Mouse (Mus musculus): Measurements from ENCODE around the gene Odf3l1. TPM values are rescaled to one million over a fixed set of nuclear protein-coding genes. Genes with fewer than 3 reads are reported as not detected.

Gene Odf3l1
- total RNA-seq, 2 experiments from 2014 or later: 0.72 to 0.82 TPM

DNA sequence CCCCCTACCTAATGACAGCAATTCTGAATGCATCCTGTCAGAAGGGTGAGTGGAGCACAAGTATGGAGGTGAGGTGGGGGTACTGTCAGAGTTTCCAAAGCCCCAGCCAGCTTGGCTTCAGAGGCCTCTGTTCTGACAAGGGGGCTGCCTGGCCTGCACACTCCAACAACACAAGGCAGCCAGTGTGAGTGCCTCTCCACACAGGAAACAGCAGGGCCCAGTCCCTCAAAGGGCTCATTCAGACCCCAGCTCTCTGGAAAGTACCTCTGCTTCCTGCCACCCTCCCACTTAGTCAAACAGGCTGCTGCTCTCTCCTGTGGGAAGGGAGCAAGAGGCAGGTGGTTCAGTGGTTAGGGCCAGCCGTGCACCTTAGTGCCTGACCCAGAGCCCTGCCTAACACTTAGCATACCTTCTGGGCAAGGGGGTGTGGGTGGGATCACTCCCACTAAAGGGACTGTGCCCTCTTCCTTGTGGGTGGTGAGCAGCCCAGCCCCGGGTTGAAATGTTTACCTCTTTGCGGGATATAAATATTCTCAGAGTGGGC is 17.1 kb upstream of the Odf3l1 start:
- DNase-seq: no peak

DNA sequence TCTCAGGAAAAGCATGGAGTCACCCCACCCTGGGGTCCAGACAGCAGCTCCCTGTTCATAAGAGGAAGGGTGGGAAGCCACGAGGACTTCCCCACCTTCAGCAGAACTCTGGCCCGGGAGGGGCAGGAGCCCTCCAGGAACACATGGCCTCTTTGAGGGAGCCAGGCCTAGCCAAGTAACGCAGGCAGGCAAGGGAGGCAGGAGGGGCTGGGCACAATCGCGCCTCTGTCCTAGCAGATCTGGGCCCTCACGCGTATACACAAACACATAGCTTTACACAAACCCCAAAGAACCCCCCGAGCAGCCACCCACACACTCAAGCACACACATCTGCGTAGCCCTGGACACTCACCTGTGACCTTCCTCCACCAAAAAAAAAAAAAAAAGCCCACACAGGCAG is 16.3 kb upstream of the Odf3l1 start:
- no peak for DNase-seq

DNA sequence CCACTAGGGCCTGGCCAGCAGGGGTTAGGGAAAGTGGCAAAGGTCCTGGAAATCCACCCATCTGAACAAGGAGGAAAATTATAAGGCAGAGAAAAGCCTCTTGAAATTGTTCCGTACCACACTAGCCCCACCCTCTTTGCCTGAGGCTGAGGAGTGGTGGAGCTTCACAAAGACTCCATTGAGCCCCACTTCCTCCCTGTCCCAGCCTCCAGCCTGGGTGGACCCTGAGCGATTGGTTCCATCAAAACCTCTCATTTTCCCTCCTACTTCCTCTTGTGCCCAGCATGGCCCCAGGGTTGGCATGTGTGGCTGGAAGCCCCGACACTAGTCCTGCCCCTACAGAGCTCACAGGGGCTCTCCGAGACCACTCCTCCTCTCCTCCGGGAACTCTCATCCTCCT is 12.8 kb upstream of the Odf3l1 start:
- DNase-seq: no peak

DNA sequence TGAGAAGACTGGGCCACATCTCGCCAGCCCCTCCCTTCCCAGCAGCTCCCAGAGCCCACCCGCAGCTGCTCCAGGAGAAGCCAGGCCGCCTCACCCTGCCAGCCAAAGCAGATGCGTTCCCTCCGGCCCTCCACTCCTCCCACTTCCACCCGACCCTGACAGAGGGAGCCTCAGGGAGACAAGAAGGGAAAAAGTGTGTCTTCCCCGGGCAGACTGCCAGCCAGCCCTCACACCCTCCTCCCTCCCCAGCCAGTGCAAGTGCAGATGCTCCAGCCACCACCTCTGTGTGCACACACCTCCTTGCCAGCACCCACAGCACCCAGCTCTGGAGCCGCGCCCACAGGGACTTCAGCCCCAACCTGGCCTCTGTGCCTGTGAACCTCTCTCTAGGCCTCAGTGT is 12.3 kb upstream of the Odf3l1 start:
- DNase-seq: peak; percentile 61

DNA sequence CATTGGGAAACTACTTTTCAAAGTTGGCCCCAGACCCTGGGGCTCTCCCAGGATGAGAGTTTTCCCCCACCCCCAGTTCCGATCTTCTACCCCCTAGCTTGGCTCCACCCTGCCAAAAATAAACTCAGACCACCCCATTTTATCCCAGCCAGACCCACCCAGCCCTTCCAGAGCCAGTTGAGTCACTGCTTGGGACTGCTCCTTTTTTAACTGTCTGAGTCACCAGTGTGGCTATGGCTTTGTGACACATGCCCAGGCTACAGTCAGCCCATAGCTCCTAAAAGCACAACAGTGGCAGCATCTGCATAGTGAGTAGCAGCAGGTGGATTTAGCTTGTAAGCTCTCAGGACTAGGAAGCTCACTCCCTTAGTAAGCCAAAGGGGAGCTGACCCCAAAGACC is 8.6 kb upstream of the Odf3l1 start:
- no peak for DNase-seq

DNA sequence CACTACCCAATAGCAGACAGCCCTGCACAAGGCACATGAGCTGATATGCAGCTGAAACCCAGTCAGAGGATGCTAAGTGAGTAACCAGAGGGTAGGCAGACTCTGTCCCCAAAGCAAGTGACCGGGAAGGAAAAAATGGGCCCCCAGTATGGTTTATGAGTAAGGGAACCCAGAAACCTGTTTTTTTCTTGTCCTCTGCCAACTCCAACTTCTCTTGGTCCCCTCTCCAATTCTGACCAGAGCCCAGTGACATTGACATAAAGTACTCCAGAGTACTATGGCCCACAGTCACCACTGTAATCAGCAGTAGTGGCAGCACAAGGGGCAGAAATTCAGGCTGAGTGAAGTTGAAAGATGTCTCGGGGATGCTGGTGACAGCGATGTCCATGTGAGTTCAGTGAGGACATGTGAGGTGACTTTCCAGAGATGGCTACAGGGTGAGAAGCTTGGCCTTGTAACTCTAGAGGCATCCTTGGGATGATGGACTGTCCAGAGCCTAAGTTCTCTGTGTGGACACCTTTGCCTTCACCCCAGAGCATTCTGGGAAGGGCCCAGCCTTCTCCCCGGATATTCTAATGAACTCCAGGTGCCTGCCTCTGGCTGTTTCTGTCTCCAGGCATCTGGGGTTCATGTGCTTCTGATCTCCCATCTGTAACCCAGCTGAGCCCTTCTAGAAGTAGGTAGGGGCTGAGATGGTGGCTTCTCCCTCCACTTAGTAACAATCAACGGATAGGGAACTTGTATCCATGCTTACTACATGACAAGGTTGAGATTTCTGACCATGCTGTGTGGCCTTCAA is 7.8 kb upstream of the Odf3l1 start:
- no peak for DNase-seq

DNA sequence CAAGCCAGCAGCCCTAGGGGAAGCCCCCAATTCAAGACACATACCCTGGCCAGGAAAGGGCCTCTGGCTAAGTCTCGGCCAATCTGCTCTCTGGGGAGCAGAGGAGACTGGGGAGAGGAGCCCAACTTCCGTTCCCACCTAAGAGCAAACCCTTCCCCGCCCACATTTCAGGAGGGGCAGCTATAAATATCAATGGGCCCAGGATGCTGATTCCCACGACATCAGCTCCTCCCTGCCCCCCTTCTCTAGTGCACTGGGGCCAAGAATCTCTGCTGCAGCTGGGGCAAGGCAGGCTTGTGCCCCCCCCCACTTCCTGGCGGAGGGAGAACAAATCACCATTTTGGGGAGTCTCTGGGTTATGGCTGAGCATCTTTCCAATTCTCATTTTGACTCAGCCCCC is 6.7 kb upstream of the Odf3l1 start:
- DNase-seq: peak; percentile 51

DNA sequence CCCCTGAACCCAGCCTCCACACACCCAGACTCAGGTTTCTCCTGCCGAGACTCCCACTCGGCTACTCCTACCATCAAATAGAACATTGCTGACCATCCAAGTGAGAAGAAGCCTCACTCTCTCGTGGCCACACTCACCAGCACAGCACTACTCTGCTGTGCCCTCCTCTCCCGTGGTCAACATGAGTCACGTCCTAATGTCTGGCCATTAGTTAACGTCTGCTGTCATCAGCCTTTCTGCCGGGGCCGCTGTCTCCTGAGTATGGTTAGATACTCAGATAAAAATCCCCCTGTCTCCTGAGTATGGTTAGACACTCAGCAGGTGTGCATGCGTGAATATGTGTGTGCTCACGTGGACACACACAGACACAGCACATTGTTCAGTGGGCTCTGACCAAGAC is 6.3 kb upstream of the Odf3l1 start:
- no peak for DNase-seq

DNA sequence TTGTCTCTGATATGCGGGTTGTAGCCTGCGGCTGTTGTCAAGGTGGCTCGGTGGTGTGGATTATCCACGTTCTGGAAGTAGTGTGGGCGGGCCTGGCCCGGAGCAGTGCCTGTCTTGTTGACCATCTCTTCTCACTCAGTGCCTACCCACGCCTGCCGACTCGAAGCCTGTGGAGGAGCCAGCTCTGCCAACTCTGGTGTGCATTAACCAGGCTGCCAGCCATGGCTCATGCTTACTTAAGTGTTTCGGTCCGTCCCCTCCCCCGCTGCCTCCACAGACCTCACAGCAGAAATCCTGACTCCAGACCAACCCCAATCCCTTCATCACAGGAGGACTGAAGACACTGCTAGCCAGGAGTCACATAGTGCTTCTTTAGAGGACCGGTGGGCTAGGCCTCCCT is 5.1 kb upstream of the Odf3l1 start:
- DNase-seq: no peak

DNA sequence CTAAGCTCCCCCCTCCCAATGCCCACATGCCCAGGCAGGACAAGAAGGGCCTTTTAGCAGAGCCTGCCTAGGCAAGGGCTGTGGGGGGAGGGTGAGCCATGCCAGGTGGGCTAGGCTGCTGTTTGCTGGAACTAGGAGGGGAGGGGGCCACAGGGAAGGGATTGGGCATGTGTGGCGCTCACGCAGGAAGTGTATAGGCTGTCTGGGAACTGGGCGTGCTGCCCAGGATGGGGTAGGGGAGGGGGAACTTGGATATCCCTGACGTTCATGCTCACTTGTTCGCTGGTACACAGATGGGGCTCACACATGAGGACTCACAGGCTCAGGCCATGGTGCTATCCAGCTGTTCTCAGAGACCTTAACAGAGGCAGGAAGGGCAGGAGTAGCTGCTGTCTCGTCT is 3.8 kb upstream of the Odf3l1 start:
- DNase-seq: no peak

DNA sequence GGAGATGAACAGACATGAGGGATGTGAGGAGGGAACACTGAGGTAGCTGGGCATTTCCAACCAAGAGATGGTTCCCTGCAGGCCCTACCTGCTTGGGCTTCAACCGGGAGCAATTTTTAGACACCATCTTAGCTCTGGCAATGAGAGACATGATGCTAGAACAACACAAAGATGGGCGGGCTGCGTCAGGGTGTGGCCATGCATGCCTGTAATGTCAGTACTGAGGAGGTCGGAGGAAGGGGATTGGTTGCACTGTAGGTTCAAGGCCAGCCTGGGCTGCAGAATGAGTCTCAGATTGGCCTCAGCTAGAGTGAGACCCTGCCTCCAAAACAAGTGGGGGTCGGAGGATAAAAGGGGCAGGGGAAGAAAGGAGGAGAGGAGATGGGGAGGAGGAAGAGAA is 2.0 kb upstream of the Odf3l1 start:
- no peak for DNase-seq

DNA sequence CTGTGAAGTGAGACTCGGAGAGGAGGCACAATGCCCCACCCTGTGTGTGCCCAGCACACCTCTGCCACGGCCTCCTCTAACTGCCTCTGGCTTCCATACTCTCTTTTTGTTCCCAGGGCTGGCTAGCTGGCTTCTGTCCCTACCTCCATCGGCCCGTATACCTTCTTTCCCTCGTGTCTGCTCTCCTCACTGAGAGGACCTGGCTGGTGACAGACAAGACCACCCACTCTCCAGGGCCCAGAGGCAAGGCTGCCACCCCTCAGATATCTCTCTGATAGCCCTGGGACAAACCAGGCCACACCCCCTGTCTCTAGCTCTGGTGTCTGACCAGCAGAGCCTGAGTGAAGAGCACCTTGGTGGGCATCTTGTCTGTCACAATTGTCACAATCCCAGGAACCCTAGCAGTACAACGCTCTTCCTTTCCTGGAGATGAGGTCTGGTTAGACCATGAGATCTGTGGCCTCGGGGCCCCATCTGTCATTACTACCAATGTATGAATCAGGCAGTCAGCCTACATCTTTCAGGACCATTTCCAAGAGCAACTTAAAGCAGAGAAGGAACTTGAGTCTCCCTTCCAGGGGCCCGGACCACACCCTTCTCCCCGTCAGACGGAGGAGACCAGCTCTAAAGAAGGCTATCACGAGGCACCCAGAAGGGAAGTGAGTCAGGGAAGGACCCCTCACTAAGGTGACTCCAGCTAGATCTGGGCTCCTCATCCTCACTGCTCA is 1.4 kb upstream of the Odf3l1 start:
- DNase-seq: no peak

DNA sequence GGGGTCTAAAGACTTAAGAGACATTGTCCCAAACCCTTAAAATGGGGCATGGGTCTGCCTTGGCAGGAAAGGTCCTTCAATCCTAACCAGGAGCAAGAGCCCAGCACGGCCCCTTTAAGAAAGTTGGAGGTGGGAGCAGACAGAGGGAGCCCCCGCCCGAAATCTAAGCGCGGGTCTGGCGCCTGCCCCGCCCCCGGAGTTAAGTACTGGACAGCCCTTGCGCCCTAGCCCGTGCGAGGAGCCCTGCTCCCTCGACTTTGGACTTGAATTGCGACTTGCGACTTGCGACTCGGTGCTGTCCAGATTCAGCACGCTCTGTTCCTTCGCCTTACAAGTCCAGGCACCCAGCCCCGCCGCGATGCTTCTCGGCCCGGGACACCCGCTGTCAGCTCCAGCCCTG is 353 bp upstream of the Odf3l1 start, which contains the start of gene Cspg4:
Gene Cspg4 (plus strand): TSS at position 202 of the 400 bp plus-strand sequence.
- DNase-seq: peak; percentile 76

DNA sequence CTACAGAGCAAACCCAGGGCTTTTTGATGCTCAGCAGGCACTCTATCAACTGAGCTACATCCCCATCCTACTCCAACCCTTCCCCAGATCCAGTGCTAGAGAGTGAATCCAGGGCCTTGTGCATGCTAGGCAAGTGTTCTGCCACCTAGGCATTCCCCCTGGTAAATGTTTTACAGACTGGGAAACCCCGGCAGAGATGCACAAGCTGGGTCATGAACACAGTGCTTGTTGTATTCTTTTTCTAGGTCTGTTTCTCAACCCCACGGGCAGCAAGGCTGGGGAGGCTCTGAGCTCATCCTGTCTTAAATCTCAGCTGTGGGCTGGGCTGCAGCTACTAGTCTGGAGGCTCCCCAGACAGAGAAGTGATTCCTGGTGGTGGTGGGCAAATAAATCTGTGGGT is 1.6 kb downstream of the Odf3l1 start:
- DNase-seq: no peak

DNA sequence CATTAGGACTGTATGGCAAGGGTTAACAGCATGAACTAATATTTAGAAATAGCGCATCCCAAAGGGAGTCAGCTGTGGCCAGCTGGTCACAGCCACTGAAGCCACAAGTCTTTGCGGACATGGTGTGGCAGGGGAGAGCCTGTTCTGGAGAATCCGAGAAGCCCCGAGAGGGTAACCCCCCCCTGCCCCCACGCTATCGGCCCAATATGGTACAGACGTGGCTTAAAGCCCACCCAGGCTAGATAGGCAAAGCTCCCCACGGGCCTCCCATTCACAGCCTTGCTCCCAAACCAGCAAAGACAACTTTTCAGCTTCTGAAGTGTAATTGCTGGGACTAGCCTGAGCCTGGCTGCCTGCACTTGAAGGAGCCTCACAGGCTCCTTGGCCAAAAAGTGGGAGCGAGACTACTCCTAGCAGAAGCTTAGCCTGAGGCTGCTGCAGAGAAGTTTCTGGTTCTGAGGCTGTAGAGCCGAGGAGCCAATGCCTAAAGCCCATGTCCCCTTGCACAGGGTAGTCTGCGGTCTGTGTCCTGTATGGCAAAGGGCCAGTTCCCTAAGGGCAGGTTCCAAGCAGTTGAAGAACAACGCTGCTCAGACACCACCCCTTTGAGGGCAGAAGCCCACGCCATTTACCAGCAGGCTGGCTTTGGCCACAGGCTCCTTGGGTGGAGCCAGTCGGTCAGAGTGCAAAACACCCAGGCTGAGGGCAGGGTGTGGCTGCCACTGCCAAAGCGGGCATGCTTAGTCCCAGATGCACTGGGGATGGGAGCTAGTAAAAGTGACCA is 3.8 kb downstream of the Odf3l1 start:
- peak; percentile 26 for DNase-seq

DNA sequence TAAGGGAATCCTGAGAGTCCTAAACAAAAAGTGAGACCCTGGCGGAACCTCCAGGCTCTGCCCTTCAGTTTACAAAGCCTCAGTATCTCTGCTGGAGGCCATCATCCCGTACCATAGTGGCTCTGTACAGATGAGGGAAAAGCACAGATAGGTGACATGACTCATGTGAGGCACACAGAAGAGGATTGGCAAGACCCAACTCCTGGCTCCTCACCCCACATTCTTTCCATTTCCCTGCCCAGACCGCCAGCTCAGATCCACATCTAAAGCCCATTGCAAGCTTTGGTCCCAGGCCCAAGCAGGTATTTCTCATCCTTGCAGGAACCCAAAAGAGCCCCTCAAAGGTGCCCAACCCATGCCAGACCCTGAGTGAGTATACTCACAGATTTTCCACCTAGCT is 4.4 kb downstream of the Odf3l1 start:
- no peak for DNase-seq

DNA sequence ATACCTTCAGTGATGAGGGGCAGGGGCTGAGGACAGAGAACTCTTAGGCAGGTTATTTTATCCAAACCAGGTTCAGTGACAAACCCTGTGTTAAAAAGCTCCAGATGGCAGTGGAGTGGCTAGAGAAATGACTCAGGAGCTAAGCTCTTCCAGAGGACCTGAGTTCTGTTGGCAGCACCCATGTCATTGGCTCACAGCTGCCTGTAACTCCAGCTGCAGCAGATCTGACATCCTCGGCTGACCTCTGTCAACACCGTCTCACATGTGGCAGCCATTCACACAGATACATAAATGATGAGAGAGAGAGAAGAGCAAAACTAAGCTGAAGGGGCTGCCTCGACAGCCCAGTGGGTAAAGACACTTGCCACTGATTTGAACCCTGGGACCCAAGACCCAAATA is 7.0 kb downstream of the Odf3l1 start:
- no peak for DNase-seq

DNA sequence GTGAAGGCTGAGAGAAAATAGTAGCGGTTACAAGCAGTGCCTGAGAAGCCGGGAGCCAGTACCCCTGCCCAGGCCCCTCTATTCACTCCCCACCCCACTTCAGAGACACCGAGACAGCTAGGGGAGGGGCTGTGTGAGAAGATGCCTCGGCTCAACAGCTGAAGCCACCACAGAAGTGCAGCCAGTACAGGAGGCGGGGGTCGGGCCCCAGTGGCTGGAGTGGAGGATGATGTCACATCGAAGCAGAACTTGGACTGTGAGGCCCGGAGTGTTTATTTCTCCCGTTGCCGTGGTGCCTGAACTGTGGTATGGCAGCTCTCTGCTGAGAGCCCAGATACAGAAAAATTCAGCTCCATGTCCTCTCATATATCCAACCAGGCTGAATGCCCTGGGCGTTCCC is 12.7 kb downstream of the Odf3l1 start:
- DNase-seq: peak; percentile 60

DNA sequence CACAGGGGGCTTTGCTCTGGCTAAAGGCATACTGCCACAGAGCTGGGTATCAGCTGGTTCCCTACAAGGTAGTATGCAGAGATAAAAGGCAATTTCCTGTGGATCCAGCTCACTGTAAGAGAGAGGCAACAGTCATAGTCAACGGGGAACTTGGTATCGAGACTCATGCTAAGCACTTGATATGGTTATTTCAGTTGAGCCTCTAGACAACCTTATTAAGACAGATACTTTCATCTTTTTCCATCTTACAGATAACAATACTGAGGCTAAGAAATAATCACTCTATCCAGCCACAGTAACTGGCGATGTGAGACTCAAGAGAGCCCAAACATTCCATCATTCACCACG is 13.6 kb downstream of the Odf3l1 start:
- no peak for DNase-seq

DNA sequence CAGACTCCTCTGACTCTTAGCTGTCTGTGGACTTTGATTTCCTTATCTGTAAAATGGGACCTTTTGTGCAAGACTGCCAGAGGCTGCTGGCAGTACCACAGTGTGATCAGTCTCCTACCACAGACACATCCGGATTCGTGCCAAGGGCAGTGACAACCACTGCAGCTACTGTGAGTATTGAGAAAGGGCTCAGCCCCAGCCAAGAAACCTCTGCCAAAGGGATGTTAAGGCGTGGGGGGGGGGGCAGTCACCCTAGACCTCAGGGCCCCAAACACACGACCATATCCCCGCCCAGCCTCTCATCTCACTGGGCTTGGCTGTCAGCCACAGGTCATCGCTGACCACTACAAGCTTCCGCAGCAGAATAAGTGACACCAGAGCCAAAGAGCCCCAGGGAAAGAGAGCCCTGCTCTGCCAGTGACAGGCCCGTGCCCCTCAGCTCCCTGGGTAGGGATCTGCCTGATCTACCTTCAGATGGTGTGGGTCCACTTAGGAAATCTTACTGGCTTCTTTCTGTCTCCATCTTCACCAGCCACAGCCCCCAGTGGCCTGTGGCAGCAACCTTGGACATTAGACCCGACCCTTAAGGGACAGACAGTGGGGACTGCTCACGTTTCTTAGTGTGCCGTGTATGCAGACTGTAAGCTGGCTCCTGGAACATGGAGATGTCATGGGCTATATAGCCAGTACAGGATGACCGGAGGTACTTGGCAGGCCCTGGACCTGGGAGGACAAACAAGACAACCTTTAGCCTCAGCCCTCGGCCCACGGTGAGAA is 14.2 kb downstream of the Odf3l1 start:
- DNase-seq: peak; percentile 37

DNA sequence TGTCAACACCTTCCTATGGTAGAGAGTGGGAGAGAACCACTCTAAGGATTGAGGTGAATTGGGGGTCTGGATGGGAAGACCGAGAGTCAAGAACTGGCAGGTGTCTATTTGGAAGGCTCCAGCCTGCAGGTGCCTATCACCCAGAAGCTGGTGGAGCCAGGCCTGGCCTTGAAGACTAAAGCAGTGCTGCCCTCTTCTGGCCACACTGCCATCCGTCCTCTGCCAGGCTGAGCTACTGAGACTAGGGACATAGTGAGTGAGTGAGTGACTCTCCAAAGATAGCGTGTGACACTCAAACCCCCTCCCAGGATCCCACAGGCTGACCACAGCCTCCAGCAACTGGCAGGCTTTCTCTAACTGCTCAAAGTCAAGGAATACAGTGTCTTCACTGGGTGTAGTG is 17.0 kb downstream of the Odf3l1 start:
- peak; percentile 74 for DNase-seq

DNA sequence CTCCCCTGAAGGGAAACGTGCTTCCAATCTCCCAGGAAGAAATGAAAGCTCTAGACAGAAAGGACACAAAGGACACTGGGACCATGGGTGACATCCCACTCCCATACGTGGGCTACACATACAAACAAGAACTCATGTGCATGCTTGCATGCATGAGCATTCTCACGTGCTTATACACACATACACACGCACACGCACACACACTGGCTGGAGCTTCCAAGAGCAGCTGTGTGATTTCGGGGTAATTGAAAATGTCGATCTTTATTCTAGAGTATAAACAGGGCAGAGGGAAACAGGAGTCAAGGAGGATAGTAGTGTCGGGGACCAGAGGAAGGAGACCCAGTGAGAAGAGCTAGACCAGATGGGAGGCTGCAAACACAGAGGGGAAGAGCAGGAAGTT is 19.8 kb downstream of the Odf3l1 start:
- no peak for DNase-seq

Measured in gastrocnemius, postnatal 10 days (tissue).